Mouse (Mus musculus): ENCODE measurements at regions not wholly inside any gene's neighbourhood (a gene's known extent, or its start where the extent isn't known, plus 50 kb on each side); places are given as distances from the start of the nearest gene placed in this dataset.
"Not testable (repeated sequence)": the region's sequence is repeated elsewhere in the genome, so short reads cannot be mapped to it uniquely, and the experiment has no call there.

DNA sequence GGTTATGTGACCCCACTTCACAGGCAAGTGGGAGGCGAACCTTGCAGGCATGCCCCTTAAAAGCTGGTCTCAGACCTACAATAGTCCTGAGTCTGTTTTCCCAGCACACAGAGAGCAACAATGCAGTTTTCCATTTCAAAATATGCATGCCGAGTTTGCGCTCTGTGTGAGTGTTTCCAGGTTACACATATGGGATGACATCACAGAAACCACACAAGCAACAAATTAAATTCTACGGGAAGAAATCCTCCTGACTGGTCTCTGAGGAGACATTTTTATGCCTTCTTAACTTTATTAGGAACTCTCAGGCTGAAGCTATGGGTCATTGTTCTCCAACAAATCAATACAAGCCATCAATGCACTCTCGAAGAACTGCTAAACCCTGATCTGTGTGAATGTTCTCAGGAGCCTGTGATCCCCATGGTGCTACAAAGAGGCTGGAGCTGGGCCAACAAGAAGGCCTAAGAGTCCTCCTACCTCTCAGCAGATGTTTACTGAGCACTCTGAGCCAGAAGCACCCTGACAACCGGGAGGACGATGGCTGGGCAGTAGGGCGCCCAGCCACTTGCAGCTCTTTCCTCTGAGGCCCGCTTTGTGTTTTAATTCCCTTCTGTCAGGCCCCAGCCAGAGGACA, 458.3 kb upstream of the Nrxn1 start:
- H3K4me3 ChIP-seq (ENCODE audit: low read depth, low read length); H3K4me2 ChIP-seq; H3K27me3 ChIP-seq (ENCODE audit: control insufficient read depth, insufficient read depth, low read length); DNase-seq (ENCODE audit: low spot score, missing footprints); ATAC-seq (ENCODE audit: low FRiP score); H3K9me3 ChIP-seq (ENCODE audit: control insufficient read depth, low read length); H3K4me1 ChIP-seq (ENCODE audit: control insufficient read depth, insufficient read depth, low read length); H3K27ac ChIP-seq (ENCODE audit: low read depth, low read length); H3K36me3 ChIP-seq (ENCODE audit: control insufficient read depth, insufficient read depth, low read length); H3K9ac ChIP-seq (ENCODE audit: low read length): not testable (repeated sequence)
- WGBS = 95% methylated on average over 5 of the region's 9 CpGs

DNA sequence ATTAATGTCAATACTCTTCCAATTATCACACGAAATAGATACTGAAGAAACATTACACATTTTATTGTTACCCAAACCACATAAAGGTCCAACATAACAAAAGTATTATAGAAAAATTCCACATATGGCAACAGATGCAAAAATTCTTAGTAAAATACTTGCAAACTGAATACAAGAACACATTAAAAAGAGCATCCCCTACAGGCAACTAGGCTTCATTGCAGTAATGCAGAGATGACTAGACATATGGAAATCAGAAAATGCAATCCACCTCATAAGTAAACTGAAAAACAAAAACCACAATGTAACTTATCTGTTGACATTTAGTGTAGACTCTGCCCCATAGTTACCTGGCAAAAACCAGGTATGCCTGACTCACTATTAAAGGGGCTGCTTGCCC, 438.6 kb upstream of the Nrxn1 start:
- H3K4me1 ChIP-seq (ENCODE audit: control insufficient read depth, insufficient read depth, low read length) = no peaks in the 10 kb centered on the region
- 80% methylated on average over 1 of the region's 1 CpGs for WGBS
- H3K4me3 ChIP-seq (ENCODE audit: low read depth, low read length) = no peak overlapping the region
- H3K36me3 ChIP-seq (ENCODE audit: control insufficient read depth, insufficient read depth, low read length) = no peaks in the 10 kb centered on the region
- H3K9ac ChIP-seq (ENCODE audit: low read length) = no peak overlapping the region
- H3K4me2 ChIP-seq = no peak overlapping the region
- ATAC-seq (ENCODE audit: low FRiP score) (no peak), DNase-seq (ENCODE audit: low spot score, missing footprints) (no peak)
- H3K9me3 ChIP-seq (ENCODE audit: control insufficient read depth, low read length) = no peaks in the 10 kb centered on the region
- H3K27ac ChIP-seq (ENCODE audit: low read depth, low read length) = no peak overlapping the region
- H3K27me3 ChIP-seq (ENCODE audit: control insufficient read depth, insufficient read depth, low read length) = no peaks in the 10 kb centered on the region

DNA sequence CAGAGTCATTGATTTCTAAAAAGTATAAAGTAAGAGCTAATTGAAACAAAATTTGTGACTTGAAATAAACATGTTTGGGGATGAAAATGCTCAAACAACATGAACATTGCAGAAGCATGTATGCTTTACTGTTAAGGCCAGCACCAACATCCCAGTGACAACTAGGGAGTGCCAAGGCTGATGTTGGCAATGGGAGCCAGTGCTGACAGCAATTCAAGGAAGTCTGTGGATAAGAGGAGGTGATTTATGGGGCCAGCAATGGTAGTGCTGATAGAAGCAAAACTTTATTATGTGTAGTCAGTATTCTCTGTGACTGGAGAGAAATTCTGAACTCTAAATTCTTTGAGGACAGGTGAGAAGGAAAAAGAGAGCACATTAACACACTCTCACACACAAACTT, 424.4 kb upstream of the Nrxn1 start:
- ATAC-seq (ENCODE audit: low FRiP score) = no peak

More for the DNA sequence above, 424.4 kb upstream of the Nrxn1 start:
- Histone ChIP-seq H3K9me3 (ENCODE audit: control insufficient read depth, low read length) (no peaks in the 10 kb centered on the region), H3K36me3 (ENCODE audit: control insufficient read depth, insufficient read depth, low read length) (no peaks in the 10 kb centered on the region), H3K4me3 (ENCODE audit: low read depth, low read length) (no peak overlapping the region), H3K27ac (ENCODE audit: low read depth, low read length) (no peak overlapping the region), H3K9ac (ENCODE audit: low read length) (no peak overlapping the region), H3K4me1 (ENCODE audit: control insufficient read depth, insufficient read depth, low read length) (no peaks in the 10 kb centered on the region), H3K27me3 (ENCODE audit: control insufficient read depth, insufficient read depth, low read length) (no peaks in the 10 kb centered on the region), H3K4me2 (no peak overlapping the region)
- DNase-seq (ENCODE audit: low spot score, missing footprints) = no peak

All from midbrain, embryonic 11.5 days (tissue).